Mouse (Mus musculus) 416B (cell line): ENCODE measurements around the gene 1700017N19Rik.
"Not testable (repeated sequence)": the region's sequence is repeated elsewhere in the genome, so short reads cannot be mapped to it uniquely, and the experiment has no call there.

Experiments
- DNase-seq: peaks from one replicate; pipeline ENCODE4 v3.0.0; 2011; ENCODE audit warnings: low read depth

Gene 1700017N19Rik

DNA sequence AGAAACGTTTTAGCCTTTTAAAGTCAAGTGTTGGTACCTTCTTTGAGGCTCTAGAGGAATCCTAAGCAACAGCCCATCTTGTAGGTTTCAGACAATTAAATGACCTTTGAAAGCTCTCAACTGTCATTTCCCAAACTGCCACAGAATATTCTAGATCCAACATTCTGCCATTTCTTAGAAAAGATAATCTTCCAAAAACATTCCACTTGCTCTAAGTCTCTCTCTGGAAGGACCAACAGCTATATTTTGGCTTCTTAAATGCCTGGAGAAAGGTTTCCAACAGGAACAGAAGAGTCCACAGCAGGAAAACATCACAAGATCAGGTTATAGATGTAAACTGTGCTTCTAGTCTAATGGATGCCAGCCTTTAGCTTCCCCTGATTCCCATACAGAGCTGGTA lies at the start of gene 1700017N19Rik, which contains the start of gene 4930430F08Rik:
Gene 1700017N19Rik, plus strand, starts transcription at position 162 of the 400 bp plus-strand sequence.
Gene 4930430F08Rik, minus strand, starts transcription at position 101 of the 400 bp plus-strand sequence.
- no peak for DNase-seq

DNA sequence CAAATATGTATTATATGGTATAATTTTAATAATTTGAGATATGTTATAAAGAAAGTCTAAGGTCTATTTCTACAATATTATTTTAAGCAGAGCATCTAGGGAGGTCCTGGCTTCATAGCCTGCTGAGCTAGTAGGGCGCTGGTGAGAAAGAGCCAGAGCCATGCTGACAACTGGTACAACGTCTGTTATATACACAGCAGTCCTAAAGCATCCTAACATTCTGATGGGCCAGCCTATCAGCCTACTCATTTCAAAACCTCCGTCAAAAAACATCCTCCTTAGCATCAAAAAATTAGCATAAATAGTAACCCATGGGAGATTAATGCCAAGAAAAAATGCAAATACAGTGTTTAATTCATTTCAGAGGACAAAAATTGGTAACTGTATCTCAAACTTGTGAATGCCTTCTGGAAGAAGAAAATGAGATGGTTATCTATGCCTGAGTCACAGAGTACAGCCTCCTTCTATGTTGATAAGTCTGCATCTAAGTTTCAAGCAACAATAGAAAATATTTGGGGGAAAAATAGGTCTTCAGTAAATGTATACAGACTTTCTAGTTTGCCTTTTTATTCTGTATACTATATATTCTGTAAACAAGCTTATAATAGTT lies 33.6 kb upstream of the 1700017N19Rik start:
- no peak for DNase-seq

DNA sequence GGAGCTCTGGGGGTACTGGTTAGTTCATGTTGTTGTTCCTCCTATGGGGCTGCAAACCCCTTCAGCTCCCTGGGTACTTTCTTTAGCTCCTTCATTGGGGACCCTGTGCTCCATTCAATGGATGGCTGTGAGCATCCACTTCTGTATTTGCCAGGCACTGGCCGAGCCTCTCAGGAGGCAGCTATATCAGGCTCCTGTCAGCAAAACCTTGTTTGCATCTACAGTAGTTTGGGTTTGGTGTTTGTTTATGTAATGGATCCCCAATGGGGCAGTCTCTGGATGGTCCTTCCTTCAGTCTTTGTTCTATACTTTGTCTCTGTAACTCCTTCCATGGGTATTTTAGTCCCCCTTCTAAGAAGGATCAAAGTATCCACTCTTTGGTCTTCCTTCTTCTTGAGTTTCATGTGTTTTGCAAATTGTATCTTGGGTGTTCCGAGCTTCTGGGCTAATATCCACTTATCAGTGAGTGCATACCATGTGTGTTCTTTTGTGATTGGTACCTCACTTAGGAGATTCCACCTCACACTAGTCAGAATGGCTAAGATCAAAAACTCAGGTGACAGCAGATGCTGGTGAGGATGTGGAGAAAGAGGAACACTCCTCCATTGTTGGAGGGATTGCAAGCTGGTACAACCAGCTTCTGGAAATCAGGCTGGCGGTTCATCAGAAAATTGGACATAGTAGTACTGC lies 29.9 kb upstream of the 1700017N19Rik start:
- not testable (repeated sequence) for DNase-seq

DNA sequence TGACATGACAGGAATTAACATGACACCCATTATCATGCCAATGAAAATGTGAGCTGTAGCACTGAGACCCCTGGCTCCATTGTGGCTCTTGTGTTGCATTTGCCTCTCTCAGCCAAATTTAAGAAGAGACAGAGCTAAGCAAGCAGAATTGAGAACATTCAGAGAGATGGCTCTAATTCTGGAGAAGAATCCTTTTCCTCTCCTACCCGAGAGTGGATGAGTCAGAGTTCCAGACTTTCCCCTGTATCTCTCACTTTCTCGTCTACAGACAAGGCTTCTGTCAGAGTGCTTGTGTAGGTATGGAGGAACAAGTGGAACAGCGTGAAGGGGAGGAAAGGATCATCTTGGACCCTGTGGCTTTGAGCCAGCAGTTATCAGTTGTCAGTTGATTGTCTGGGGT lies 26.2 kb upstream of the 1700017N19Rik start:
- DNase-seq: no peak

DNA sequence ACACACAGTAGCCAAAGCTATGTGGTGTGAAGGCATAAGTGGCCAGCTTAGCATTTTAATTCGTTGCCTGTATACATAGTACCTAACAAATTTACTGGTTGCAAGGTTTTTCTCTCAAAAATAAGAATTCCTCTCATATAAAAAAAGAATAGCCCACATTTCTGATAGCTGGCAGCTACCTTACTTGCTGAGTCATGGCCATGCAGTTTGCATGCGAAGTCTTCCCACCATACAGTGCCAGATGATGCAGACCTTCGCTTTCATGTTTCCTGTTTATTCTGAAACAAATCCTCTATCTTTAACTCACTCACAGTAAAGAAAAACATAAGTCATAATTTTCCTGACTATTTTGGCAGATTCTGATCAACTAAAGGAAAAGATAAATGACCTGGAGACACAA lies 18.6 kb upstream of the 1700017N19Rik start:
- peak; percentile 25 for DNase-seq

DNA sequence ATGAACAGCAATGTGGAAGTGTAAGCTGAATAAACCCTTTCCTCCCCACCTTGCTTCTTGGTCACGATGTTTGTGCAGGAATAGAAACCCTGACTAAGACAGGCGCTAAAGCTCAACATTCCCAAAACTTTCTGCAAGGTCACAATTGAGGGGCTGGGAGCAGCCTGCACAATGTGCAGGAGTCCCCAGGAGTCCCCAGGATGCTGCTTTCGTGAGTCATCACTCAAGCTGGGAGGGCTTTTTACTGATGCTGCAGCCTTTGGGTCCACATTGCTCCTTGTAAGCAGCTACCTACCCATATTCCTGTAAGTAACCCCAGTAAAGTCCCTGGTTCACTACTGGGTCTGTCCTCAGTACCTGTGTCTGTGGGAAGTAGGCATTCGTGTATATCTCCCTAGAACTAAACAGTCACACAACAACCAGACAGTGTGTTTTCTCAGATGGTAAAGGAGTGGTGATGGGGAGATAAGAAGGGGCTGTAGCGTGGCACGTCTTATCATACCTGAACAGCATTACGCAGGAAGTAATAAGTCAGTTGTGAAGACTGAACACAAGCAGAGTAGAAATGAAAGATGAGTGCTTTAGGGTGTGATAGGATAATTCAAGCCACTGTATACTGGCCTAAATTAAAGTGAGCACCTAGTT lies 15.7 kb upstream of the 1700017N19Rik start:
- no peak for DNase-seq

DNA sequence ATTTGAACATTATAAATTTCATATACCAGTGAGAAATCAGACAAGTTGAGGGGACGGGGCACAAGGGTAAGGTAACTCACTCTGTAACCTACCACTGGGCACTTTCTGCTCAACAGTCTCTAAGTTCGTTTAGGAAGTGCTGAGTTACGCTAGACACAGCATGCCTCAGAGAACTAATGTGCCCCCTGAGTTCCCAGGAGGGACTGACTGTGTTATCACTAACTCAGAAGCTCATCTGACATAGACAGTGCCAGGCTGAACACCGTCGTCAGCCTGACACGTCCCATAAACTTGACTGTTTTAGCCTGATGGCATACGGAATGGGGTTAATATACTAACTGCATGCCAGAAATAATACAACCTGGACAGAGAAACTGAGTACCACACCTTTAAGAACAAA lies 15.0 kb upstream of the 1700017N19Rik start:
- DNase-seq: no peak

DNA sequence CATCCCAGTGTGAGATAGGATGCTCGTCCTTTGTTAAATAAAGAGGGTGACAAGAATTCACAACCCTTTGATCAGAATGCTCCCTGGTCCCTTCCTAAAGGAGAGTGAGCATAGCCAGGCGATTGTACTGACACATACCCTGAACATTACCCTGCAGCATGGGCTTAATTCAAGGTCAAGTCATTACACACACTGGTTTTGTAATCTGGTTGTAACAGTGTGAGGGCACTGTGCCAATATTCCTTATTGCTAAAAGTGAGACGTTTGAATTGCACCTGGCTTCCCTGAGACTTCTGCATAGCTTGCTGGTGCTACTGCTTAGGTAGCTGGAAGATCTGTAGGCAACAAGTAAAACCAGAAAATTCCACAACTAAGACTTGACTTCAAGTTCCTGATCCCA lies 6.1 kb upstream of the 1700017N19Rik start:
- DNase-seq: no peak

DNA sequence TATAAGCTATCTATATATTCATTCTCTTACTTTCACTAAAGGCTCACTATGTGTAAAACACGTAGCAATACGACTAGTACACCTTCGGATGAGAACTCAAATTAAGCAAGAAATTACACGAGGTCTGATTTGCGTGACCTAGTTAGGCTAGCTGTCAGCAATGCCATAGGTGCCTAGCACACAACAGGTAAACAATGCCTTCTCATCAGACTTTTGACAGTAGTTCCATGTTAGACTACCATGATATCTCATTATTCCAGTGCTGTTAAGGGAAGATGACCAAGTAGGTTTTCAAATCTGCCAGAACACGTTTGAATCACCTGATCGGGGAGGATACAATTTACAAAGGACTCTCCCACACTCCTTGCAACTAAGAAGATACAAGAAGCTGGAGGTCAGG lies 1.8 kb upstream of the 1700017N19Rik start:
- no peak for DNase-seq

DNA sequence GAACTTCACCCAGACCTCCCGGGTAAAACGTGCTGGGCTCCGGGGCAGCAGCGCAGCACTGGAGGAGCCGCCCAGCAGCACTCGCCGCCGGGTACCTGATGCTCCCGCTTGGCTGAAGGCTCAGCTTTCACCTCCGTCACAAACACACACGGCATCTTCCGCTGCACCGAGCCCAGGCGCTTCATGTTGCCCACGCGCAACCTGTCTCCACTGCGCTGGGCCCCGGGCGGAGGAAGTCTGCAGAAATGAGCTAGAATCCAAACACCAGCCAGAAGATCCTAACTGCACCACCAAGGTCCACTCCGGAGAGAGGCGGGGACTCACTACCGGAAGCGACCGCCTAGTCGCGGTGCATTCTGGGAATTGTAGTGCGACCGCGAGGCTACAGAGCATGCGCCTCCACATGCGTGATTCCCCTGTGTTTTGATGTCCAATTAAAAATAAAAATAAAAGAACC lies 1.3 kb upstream of the 1700017N19Rik start:
- DNase-seq: peak; percentile 89

DNA sequence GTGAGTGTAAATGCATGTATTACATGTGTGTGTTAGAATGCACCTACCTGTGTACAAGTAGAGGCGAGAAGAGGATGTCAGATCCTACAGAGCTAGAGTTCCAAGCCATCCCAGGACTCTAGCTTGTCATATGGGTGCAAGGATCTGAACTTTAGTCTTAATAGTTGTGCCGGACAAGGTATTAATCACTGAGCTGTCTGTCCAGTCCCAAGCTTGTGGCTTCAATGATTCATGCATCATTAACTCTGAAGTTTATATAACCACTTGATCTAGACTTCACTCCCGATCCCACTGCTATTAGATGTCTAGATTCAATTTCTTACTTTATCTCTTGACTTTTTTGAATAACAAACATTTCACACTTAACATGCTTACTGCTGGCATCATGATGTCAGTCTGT lies 8.1 kb downstream of the 1700017N19Rik start:
- DNase-seq: no peak

DNA sequence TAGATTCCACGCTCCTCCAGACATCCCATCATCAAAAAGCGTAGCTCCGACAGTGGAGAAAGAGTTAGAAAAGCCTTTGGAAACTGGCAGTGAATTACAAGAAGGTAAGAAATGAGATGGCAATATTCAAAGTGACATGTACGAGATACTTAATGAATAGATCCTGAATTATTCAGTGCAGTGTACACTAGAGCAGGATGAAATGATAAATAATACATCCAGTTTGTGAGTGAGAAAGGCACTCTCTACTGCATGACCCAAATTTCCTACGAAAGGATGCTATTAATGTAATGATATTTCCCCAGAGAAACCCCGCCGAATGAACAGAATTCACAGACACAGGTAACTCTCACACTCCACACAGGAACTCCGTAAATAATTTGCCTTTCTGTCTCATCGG lies 13.2 kb downstream of the 1700017N19Rik start:
- DNase-seq: no peak

DNA sequence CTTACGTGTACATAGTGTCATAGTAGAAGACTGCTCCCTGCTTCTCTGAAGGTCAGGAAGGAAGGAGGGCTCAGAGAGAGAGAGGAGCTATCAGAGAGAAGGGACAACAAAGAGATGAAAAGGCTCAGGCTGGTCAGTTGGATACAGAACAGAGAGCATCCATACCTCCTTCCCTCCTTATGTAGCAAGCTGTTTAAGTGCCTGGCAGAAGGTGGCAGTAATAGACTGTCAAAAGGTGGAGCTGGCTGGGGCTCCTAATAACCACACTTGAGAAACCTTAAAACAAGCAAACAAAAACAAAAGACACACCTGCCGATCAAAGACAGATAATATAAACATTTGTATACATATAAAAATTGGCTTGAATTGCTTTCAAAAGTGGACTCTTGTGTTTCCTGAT lies 14.0 kb downstream of the 1700017N19Rik start:
- DNase-seq: peak; percentile 12

DNA sequence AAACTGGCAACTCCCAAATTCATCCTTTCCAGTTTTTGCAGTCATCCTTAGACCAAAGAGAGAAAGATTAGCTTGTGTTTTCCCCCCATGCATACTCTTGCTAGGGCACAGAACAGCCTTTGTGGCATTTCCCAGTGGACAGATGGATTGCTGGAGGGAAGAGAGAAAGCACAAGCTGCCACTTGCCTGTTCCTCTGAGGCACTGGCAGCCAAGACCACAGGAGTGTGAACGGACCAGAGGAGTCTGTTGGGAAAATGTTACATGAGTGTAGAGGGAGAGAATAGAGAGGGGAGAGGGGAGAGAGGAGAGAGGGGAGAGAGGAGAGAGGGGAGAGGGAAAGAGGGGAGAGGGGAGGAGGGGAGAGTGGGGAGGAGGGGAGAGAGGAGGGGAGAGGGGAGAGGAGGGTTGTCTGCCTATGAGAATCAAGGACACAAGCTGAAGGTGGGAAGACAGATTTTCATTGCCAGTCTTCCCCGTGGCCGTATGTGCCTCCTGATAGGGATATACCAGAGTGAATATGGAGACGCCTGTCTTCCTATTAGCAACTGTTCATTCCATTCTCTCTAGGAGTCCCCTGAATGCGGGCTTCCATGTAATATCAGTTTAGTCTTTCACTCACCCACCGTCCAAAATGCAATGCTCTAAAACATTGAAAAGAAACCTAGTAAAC lies 27.1 kb downstream of the 1700017N19Rik start:
- DNase-seq: no peak

DNA sequence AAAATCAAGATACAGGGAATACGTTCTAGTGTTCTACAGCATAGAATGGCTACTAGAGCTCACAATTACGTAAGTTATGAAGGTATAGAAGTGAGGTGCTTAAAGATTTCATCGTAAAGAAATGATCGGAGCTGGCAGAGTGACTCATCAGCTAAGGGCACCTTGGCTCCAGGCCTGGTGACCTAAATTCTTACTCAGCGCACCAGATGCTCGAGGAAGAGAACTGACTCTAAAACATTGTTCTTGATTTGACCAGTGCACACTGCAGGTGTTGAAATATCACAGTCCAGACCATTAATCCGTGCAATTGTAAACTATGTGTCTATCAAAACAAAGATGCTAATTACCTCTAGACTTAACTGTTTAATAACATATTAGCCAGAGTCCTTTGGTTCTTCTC lies 29.2 kb downstream of the 1700017N19Rik start:
- no peak for DNase-seq

DNA sequence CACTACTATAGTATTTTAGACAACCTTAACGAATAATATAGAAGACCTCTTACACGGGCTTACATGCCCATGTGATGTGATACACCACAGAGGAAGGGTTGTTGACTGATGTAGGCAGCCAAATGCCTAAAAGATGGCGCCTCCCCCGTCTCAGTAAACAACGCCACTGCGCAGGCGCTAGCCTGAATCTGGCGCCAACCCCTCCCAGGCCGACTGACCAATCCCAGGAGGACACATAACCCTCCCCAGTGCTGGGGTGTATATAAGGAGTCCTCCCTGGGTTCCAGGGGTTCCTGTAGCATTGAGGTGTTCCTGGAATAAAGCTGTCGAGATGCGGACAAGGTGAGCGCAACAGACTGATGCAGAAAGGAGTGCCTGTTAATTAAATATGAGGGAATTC lies 29.8 kb downstream of the 1700017N19Rik start:
- no peak for DNase-seq

DNA sequence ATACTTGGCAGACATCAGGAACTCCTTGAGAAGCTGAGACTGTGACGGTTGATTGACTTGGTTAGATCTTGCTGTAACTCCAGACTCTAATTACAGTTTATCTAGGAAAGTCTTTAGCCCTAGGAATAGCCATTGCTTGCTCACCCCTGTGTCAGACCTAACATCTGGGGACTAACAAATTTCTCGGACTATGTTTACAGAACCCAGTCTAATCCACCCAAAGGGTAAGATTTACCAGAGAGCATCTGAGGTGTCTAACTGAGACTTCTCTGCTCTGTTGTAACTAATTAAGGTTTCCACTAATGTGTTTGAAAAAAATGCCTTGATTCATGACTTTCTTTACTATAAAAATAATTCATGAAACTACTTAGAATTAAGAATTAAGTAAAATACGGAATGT lies 32.2 kb downstream of the 1700017N19Rik start:
- no peak for DNase-seq

DNA sequence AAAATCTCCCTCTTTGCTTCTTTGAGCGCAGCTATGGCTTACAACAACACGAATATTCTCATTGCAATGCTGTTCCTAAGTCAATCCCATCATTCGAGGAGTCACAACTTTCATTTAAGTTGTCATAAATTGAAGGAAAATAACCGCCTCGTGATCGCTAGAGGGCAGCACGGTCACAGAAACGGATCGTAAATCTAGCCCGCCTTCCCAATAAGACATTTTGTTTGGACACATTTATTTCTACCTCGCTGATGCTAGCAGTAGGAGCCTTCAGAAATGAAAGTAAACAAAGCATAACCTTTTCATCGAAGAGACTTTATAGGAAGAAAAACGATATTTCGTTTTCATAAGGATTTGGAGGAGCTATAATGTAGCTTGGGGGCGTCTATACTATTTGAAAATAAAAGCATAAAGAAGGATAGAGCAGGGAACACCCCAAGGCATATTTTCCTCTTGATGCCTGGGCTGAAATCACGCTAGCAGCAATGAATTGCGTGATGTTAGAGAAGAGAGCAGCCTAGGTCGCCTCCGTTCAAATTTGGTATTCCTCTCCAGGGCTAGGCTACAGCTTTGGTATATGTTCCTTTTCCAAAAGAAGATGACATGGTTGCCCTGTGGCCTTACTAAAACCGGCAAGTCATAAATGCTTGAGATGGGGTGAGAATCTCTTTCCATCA lies 39.6 kb downstream of the 1700017N19Rik start:
- peak; percentile 81 for DNase-seq

DNA sequence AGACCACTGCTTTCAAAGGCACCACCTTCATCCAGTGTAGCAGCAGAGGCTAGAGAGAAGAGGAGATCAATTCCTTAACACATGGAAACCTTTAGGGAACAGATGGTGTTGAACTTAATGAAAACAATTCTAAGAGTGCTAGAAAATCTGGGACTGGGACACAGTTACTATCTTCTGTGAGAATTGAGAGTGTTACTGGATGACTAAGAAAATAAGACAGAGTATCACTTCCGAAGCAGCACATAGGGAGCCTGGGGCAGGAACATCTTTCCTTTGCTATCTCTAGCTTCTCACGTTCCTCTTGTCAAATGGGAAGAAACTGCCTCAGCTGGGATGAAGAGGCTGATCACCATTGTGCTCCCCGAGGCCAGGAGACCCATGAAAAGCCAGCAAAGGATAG lies 52.6 kb downstream of the 1700017N19Rik start:
- DNase-seq: no peak

DNA sequence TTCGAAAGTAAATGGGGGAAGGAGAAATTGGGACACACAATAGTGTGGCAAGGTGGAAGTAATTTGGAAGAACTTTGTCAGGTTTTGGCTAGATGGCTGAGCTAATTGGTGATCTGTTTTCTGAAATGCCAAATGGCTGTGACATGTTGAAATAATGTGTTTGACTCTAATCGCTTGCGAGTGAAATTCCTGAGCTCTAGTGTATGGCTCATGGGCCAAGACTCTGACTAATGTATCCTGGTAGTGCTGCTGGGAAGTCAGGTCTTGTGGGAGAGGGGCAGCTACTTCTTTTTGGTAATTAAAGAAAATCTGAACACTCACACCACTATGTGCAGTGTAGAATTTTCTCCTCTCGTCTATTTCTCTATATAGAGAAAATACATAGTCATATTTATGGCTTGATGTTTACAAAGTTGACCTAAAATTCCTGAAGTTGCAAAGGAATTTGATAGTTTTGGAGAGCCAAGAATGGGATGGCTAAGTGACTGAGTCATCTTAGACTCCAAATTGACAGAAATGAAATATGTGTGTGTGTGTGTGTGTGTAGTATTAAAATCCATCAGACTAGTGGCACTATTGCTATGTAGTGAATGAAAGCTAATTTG lies 55.1 kb downstream of the 1700017N19Rik start:
- DNase-seq: no peak

DNA sequence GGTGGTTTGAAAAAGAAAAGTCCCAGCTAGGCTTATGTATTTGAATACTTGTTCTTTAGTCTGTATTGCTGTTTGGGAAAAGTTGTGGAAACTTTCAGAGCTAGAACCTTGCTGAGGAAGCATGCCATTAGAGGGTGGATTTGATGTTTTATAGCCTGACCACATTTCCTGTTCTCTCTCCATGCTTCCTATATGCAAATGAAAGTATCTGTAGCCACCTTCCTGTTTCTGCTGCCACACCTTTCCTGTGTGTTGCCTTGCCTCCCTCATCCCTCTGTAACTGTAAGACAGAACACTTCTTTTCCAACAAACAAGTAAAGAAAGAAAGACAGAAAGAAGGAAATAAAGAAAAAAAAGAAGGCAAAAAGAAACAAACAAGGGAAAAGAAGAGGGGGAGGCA lies 63.9 kb downstream of the 1700017N19Rik start:
- peak; percentile 4 for DNase-seq
